Mouse (Mus musculus): ENCODE results near the gene Ptges3l. TPM values are rescaled to one million over a fixed set of nuclear protein-coding genes. Genes with fewer than 3 reads are reported as not detected.

The Ptges3l gene
- polyA plus RNA-seq, 1 experiment, result 6.0 TPM

GRCm38 (mm10) chr11:101419610-101420009, 5.5 kb downstream of the Ptges3l start:
- no peak for DNase-seq
- peaks cover 16% of the 10 kb centered on the region for H3K4me1 ChIP-seq (ENCODE audit: control insufficient read depth, insufficient read depth, low read length)
- TF ChIP-seq POLR2A (IDR thresholded peaks at IDR 0.05; ENCODE audit: low read depth, low read length) (no peak), CTCF (conservative IDR thresholded peaks at IDR 0.05; ENCODE audit: insufficient read depth, insufficient read length, low read depth, low read length) (no peak)
- no peak overlapping the region for H3K27ac ChIP-seq (ENCODE audit: insufficient read depth, low read depth, low read length)
- no peak overlapping the region for H3K4me3 ChIP-seq (ENCODE audit: insufficient read depth, low read depth, low read length)
- 49% methylated on average over 3 of the region's 3 CpGs for WGBS
- H3K36me3 ChIP-seq (ENCODE audit: control insufficient read depth, insufficient read depth, low read length), result no peaks in the 10 kb centered on the region
- no peaks in the 10 kb centered on the region for H3K27me3 ChIP-seq (replicated peaks; ENCODE audit: control insufficient read depth, insufficient read depth, low read length)

- Histone ChIP-seq H3K4me1 (ENCODE audit: control insufficient read depth, insufficient read depth, low read length) (peaks cover 12% of the 10 kb centered on the region), H3K4me3 (ENCODE audit: insufficient read depth, low read depth, low read length) (no peak overlapping the region), H3K27me3 (replicated peaks; ENCODE audit: control insufficient read depth, insufficient read depth, low read length) (no peaks in the 10 kb centered on the region), H3K27ac (ENCODE audit: insufficient read depth, low read depth, low read length) (no peak overlapping the region), H3K36me3 (ENCODE audit: control insufficient read depth, insufficient read depth, low read length) (no peaks in the 10 kb centered on the region)
- no peak for DNase-seq
- TF ChIP-seq CTCF (conservative IDR thresholded peaks at IDR 0.05; ENCODE audit: insufficient read depth, insufficient read length, low read depth, low read length) (no peak), POLR2A (IDR thresholded peaks at IDR 0.05; ENCODE audit: low read depth, low read length) (no peak)
- 69% methylated on average over 6 of the region's 6 CpGs for WGBS
Observed at GRCm38 (mm10) chr11:101418991-101419390, 6.1 kb downstream of the Ptges3l start.

GRCm38 (mm10) chr11:101417101-101417855, 7.9 kb downstream of the Ptges3l start, which contains the start of gene Aarsd1:
Aarsd1 (minus strand) TSS chr11:101417615.
- under 1% methylated on average over 45 of the region's 45 CpGs for WGBS
- Histone ChIP-seq H3K36me3 (ENCODE audit: control insufficient read depth, insufficient read depth, low read length) (no peaks in the 10 kb centered on the region), H3K4me1 (ENCODE audit: control insufficient read depth, insufficient read depth, low read length) (peaks cover 9% of the 10 kb centered on the region; the same call in 1 of the 2 replicates), H3K27ac (ENCODE audit: insufficient read depth, low read depth, low read length) (peak within 1 kb of the TSS; percentile 93), H3K27me3 (replicated peaks; ENCODE audit: control insufficient read depth, insufficient read depth, low read length) (no peaks in the 10 kb centered on the region), H3K4me3 (ENCODE audit: insufficient read depth, low read depth, low read length) (peak within 1 kb of the TSS; percentile 91)
- DNase-seq, result peak; percentile 92
- TF ChIP-seq POLR2A (IDR thresholded peaks at IDR 0.05; ENCODE audit: low read depth, low read length), result no peak
- TF ChIP-seq CTCF (conservative IDR thresholded peaks at IDR 0.05; ENCODE audit: insufficient read depth, insufficient read length, low read depth, low read length), result 0 out of 2 replicates have a peak, but pooled peaks have one; percentile 0

GRCm38 (mm10) chr11:101416433-101417100, 8.6 kb downstream of the Ptges3l start:
- WGBS, result 2% methylated on average over 11 of the region's 11 CpGs
- TF ChIP-seq CTCF (conservative IDR thresholded peaks at IDR 0.05; ENCODE audit: insufficient read depth, insufficient read length, low read depth, low read length) (no peak), POLR2A (IDR thresholded peaks at IDR 0.05; ENCODE audit: low read depth, low read length) (no peak)
- no peaks in the 10 kb centered on the region for H3K27me3 ChIP-seq (replicated peaks; ENCODE audit: control insufficient read depth, insufficient read depth, low read length)
- peaks cover 9% of the 10 kb centered on the region; the same call in 1 of the 2 replicates for H3K4me1 ChIP-seq (ENCODE audit: control insufficient read depth, insufficient read depth, low read length)
- no peaks in the 10 kb centered on the region for H3K36me3 ChIP-seq (ENCODE audit: control insufficient read depth, insufficient read depth, low read length)
- no peak overlapping the region for H3K27ac ChIP-seq (ENCODE audit: insufficient read depth, low read depth, low read length)
- DNase-seq, result peak; percentile 25
- H3K4me3 ChIP-seq (ENCODE audit: insufficient read depth, low read depth, low read length), result peak overlapping the region; percentile 91

GRCm38 (mm10) chr11:101415306-101415705, 9.8 kb downstream of the Ptges3l start:
- Histone ChIP-seq H3K27ac (ENCODE audit: insufficient read depth, low read depth, low read length) (no peak overlapping the region), H3K4me1 (ENCODE audit: control insufficient read depth, insufficient read depth, low read length) (peaks cover 9% of the 10 kb centered on the region; the same call in 1 of the 2 replicates), H3K36me3 (ENCODE audit: control insufficient read depth, insufficient read depth, low read length) (peaks cover 2% of the 10 kb centered on the region; the same call in 1 of the 2 replicates), H3K4me3 (ENCODE audit: insufficient read depth, low read depth, low read length) (no peak overlapping the region), H3K27me3 (replicated peaks; ENCODE audit: control insufficient read depth, insufficient read depth, low read length) (no peaks in the 10 kb centered on the region)
- TF ChIP-seq CTCF (conservative IDR thresholded peaks at IDR 0.05; ENCODE audit: insufficient read depth, insufficient read length, low read depth, low read length) (no peak), POLR2A (IDR thresholded peaks at IDR 0.05; ENCODE audit: low read depth, low read length) (no peak)
- 75% methylated on average over 2 of the region's 2 CpGs for WGBS
- DNase-seq, result no peak

- H3K4me1 ChIP-seq (ENCODE audit: control insufficient read depth, insufficient read depth, low read length), result peaks cover 6% of the 10 kb centered on the region
- H3K36me3 ChIP-seq (ENCODE audit: control insufficient read depth, insufficient read depth, low read length), result no peaks in the 10 kb centered on the region
- H3K27me3 ChIP-seq (replicated peaks; ENCODE audit: control insufficient read depth, insufficient read depth, low read length), result no peaks in the 10 kb centered on the region
- DNase-seq, result peak; percentile 92
- WGBS, result under 1% methylated on average over 8 of the region's 8 CpGs
- TF ChIP-seq CTCF (conservative IDR thresholded peaks at IDR 0.05; ENCODE audit: insufficient read depth, insufficient read length, low read depth, low read length) (peak; percentile 98), POLR2A (IDR thresholded peaks at IDR 0.05; ENCODE audit: low read depth, low read length) (no peak)
- H3K27ac ChIP-seq (ENCODE audit: insufficient read depth, low read depth, low read length), result no peak overlapping the region; the same call in 1 of the 2 replicates
- H3K4me3 ChIP-seq (ENCODE audit: insufficient read depth, low read depth, low read length), result no peak overlapping the region
Observed at GRCm38 (mm10) chr11:101395110-101395509, 30.0 kb downstream of the Ptges3l start.

GRCm38 (mm10) chr11:101381817-101382216, 43.3 kb downstream of the Ptges3l start:
- WGBS, result 29% methylated on average over 4 of the region's 4 CpGs
- DNase-seq, result no peak
- H3K27me3 ChIP-seq (replicated peaks; ENCODE audit: control insufficient read depth, insufficient read depth, low read length), result no peaks in the 10 kb centered on the region
- no peak overlapping the region for H3K27ac ChIP-seq (ENCODE audit: insufficient read depth, low read depth, low read length)
- peaks cover 2% of the 10 kb centered on the region; the same call in 1 of the 2 replicates for H3K36me3 ChIP-seq (ENCODE audit: control insufficient read depth, insufficient read depth, low read length)
- H3K4me3 ChIP-seq (ENCODE audit: insufficient read depth, low read depth, low read length), result no peak overlapping the region
- H3K4me1 ChIP-seq (ENCODE audit: control insufficient read depth, insufficient read depth, low read length), result no peaks in the 10 kb centered on the region
- TF ChIP-seq POLR2A (IDR thresholded peaks at IDR 0.05; ENCODE audit: low read depth, low read length), result no peak
- no peak for TF ChIP-seq CTCF (conservative IDR thresholded peaks at IDR 0.05; ENCODE audit: insufficient read depth, insufficient read length, low read depth, low read length)
